In genomic region chr12:106618684-106619083, GRCm38 (mm10) we compare ENCODE assay signal across 29 mouse cellular contexts.
DNase-seq lines count a peak whose midpoint lies in the region; ATAC-seq lines count a peak whose summit lies in the region.
"Had no signal": no experiment of that assay in that cellular context is flagged by ENCODE, and none has a peak within 500 bp of the region (broad histone marks: within the 10 kb centered on the region; RNA-seq: fewer than 3 reads in every experiment).

No protein-coding gene starts in this region.

- ATAC-seq in liver, embryonic 11.5 days (replicated peaks; ENCODE audit: low FRiP score): no peak
- ATAC-seq: forebrain, embryonic 14.5 days had no signal

- H3K4me2 ChIP-seq in liver, embryonic 11.5 days: no peak overlapping the region
- H3K4me2 ChIP-seq: embryonic facial prominence, embryonic 12.5 days; hindbrain, embryonic 15.5 days; limb, embryonic 15.5 days; liver, embryonic 15.5 days; lung, embryonic 14.5 days; midbrain, embryonic 12.5 days; neural tube, embryonic 13.5 days had no signal

- no peaks in the 10 kb centered on the region for H3K4me1 ChIP-seq in liver, embryonic 11.5 days (replicated peaks; ENCODE audit: control insufficient read depth, insufficient read depth, low read length)
- no peaks in the 10 kb centered on the region for H3K4me1 ChIP-seq in embryonic facial prominence, embryonic 10.5 days
- H3K4me1 ChIP-seq: embryonic facial prominence, embryonic 12.5 days; hindbrain, embryonic 10.5 days; hindbrain, embryonic 15.5 days; limb, embryonic 10.5 days; limb, embryonic 15.5 days; liver, embryonic 15.5 days; midbrain, embryonic 12.5 days; neural tube, embryonic 13.5 days had no signal

- no peak overlapping the region for H3K9ac ChIP-seq in liver, embryonic 11.5 days (ENCODE audit: low read depth, low read length)
- H3K9ac ChIP-seq: embryonic facial prominence, embryonic 12.5 days; hindbrain, embryonic 15.5 days; limb, embryonic 15.5 days; liver, embryonic 15.5 days; lung, embryonic 14.5 days; midbrain, embryonic 12.5 days; neural tube, embryonic 13.5 days had no signal

- WGBS in liver, embryonic 11.5 days: 94% methylated on average over 6 of the region's 6 CpGs
- 86% methylated on average over 6 of the region's 6 CpGs for WGBS in embryonic facial prominence, embryonic 10.5 days

- no peak overlapping the region for H3K27ac ChIP-seq in liver, embryonic 11.5 days (ENCODE audit: low read depth, low read length)
- H3K27ac ChIP-seq in embryonic facial prominence, embryonic 10.5 days (replicated peaks): no peak overlapping the region
- H3K27ac ChIP-seq: embryonic facial prominence, embryonic 12.5 days; hindbrain, embryonic 10.5 days; hindbrain, embryonic 15.5 days; kidney, postnatal 0 days; limb, embryonic 10.5 days; limb, embryonic 15.5 days; liver, embryonic 15.5 days; midbrain, embryonic 12.5 days; neural tube, embryonic 13.5 days; stomach, postnatal 0 days had no signal

- H3K9me3 ChIP-seq in liver, embryonic 11.5 days (ENCODE audit: control insufficient read depth, low read length): no peaks in the 10 kb centered on the region
- no peaks in the 10 kb centered on the region for H3K9me3 ChIP-seq in embryonic facial prominence, embryonic 10.5 days
- H3K9me3 ChIP-seq: embryonic facial prominence, embryonic 12.5 days; hindbrain, embryonic 10.5 days; hindbrain, embryonic 15.5 days; limb, embryonic 10.5 days; limb, embryonic 15.5 days; midbrain, embryonic 12.5 days; neural tube, embryonic 13.5 days had no signal

- no peaks in the 10 kb centered on the region for H3K27me3 ChIP-seq in liver, embryonic 11.5 days (replicated peaks; ENCODE audit: control insufficient read depth, insufficient read depth, low read length)
- H3K27me3 ChIP-seq in embryonic facial prominence, embryonic 10.5 days (replicated peaks; ENCODE audit: low read depth, poor library complexity, severe bottlenecking): no peaks in the 10 kb centered on the region
- H3K27me3 ChIP-seq: embryonic facial prominence, embryonic 12.5 days; hindbrain, embryonic 15.5 days; limb, embryonic 15.5 days; liver, embryonic 15.5 days; midbrain, embryonic 12.5 days; neural tube, embryonic 13.5 days had no signal

- peak; percentile 38 for DNase-seq in layer of hippocampus, adult 9-11 months
- no peak for DNase-seq in layer of hippocampus, adult 9-10 months (ENCODE audit: low spot score)
- peak; percentile 55 for DNase-seq in cerebellum, adult 11 months
- DNase-seq in cerebellum, adult 9-10 months: peak; percentile 67
- peak; percentile 70 to 78 for DNase-seq in cerebellum, postnatal 36 days
- DNase-seq in liver, embryonic 11.5 days (ENCODE audit: low spot score): no peak
- no peak for DNase-seq in embryonic facial prominence, embryonic 10.5 days (ENCODE audit: low spot score)
- DNase-seq: adrenal gland, postnatal 10 days; gastrocnemius, postnatal 14 days; heart, postnatal 14 days; kidney, adult 2 months; kidney, postnatal 4 days; lung, embryonic 14.5 days; lung, postnatal 14 days; right cerebral cortex, postnatal 4 days; thymus, adult 2 months; thymus, postnatal 36 days had no signal

- no peaks in the 10 kb centered on the region for H3K36me3 ChIP-seq in liver, embryonic 11.5 days (ENCODE audit: control insufficient read depth, insufficient read depth, low read length)
- no peaks in the 10 kb centered on the region for H3K36me3 ChIP-seq in embryonic facial prominence, embryonic 10.5 days (replicated peaks)
- H3K36me3 ChIP-seq: embryonic facial prominence, embryonic 12.5 days; G1E; hindbrain, embryonic 10.5 days; hindbrain, embryonic 15.5 days; limb, embryonic 10.5 days; limb, embryonic 15.5 days; liver, embryonic 15.5 days; midbrain, embryonic 12.5 days; neural tube, embryonic 13.5 days had no signal

- no peak overlapping the region for H3K4me3 ChIP-seq in liver, embryonic 11.5 days (ENCODE audit: low read depth, low read length)
- H3K4me3 ChIP-seq in embryonic facial prominence, embryonic 10.5 days: no peak overlapping the region
- H3K4me3 ChIP-seq: embryonic facial prominence, embryonic 12.5 days; hindbrain, embryonic 10.5 days; hindbrain, embryonic 15.5 days; limb, embryonic 10.5 days; limb, embryonic 15.5 days; liver, embryonic 15.5 days; midbrain, embryonic 12.5 days; neural tube, embryonic 13.5 days had no signal

Comparison
In these comparisons a context has a peak if more than half of its experiments do, and no peak if none do; other contexts are left out.
1. DNase-seq: peak in layer of hippocampus, adult 9-11 months (single experiment), cerebellum, adult 11 months (single experiment), cerebellum, adult 9-10 months (single experiment) and cerebellum, postnatal 36 days (2 of 2); none in layer of hippocampus, adult 9-10 months (single experiment), liver, embryonic 11.5 days (single experiment) and embryonic facial prominence, embryonic 10.5 days (single experiment).